Mouse (Mus musculus) heart, postnatal 36 days (tissue): ENCODE measurements around the gene 1700017B05Rik. TPM values are rescaled to one million over a fixed set of nuclear protein-coding genes. Genes with fewer than 3 reads are reported as not detected.
"Not testable (repeated sequence)": the region's sequence is repeated elsewhere in the genome, so short reads cannot be mapped to it uniquely, and the experiment has no call there.

Experiments used
- DNase-seq, 2 experiments: peaks; one replicate each; pipeline ENCODE4 v3.0.0; 2021 to 2022
- intact Hi-C: fragments of 180-260 bp; cut with DNase I; formaldehyde crosslinking; loops from one replicate; pipeline ENCODE4 v1.15.1; 2025
- total RNA-seq, 2 experiments: library from RNA; stranded (reverse); gene quantifications; 2 replicates each; pipeline ENCODE4 v1.2.3; 2021

Gene 1700017B05Rik
- total RNA-seq = 10 to 100 TPM in 1 of 2 experiments, 1 to 10 TPM in 1; 9.7 to 13.9 TPM

- intact Hi-C loops = loop anchor here (2.0 kb wide), 1 partner anchor 89 kb away; no protein-coding TSS in a partner anchor
- peak; percentile 77 to 86 for DNase-seq
Observed at GRCm38 (mm10) chr9:57261913-57262794, at the start of gene 1700017B05Rik. Gene 1700017B05Rik (minus strand): TSS chr9:57262612.

- DNase-seq = no peak
- intact Hi-C loops = no loop called here
Observed at GRCm38 (mm10) chr9:57310895-57311294, 48.5 kb upstream of the 1700017B05Rik start.

- intact Hi-C loops = no loop called here
- DNase-seq = no peak
Observed at GRCm38 (mm10) chr9:57309353-57309752, 46.9 kb upstream of the 1700017B05Rik start.

- intact Hi-C loops = no loop called here
- no peak for DNase-seq
Observed at GRCm38 (mm10) chr9:57307456-57307855, 45.0 kb upstream of the 1700017B05Rik start.

- intact Hi-C loops, DNase-seq: not testable (repeated sequence)
Observed at GRCm38 (mm10) chr9:57304716-57305115, 42.3 kb upstream of the 1700017B05Rik start.

GRCm38 (mm10) chr9:57304251-57304650, 41.8 kb upstream of the 1700017B05Rik start:
- DNase-seq = no peak
- intact Hi-C loops = no loop called here

- no peak for DNase-seq
- intact Hi-C loops = no loop called here
Observed at GRCm38 (mm10) chr9:57303356-57303755, 40.9 kb upstream of the 1700017B05Rik start.

- intact Hi-C loops = no loop called here
Observed at GRCm38 (mm10) chr9:57300825-57301224, 38.4 kb upstream of the 1700017B05Rik start.

GRCm38 (mm10) chr9:57299790-57300477, 37.5 kb upstream of the 1700017B05Rik start:
- intact Hi-C loops = no loop called here

More at GRCm38 (mm10) chr9:57300825-57301224, 38.4 kb upstream of the 1700017B05Rik start:
- DNase-seq = no peak

GRCm38 (mm10) chr9:57297938-57298337, 35.5 kb upstream of the 1700017B05Rik start:
- no peak for DNase-seq
- intact Hi-C loops = no loop called here

More at GRCm38 (mm10) chr9:57299790-57300477, 37.5 kb upstream of the 1700017B05Rik start:
- DNase-seq = no peak

GRCm38 (mm10) chr9:57296277-57296676, 33.9 kb upstream of the 1700017B05Rik start:
- intact Hi-C loops = no loop called here
- no peak for DNase-seq

GRCm38 (mm10) chr9:57295666-57296065, 33.3 kb upstream of the 1700017B05Rik start:
- intact Hi-C loops = no loop called here
- no peak for DNase-seq

- no peak for DNase-seq
- intact Hi-C loops = no loop called here
Observed at GRCm38 (mm10) chr9:57294905-57295304, 32.5 kb upstream of the 1700017B05Rik start.

- intact Hi-C loops = no loop called here
- DNase-seq = no peak
Observed at GRCm38 (mm10) chr9:57287183-57287582, 24.8 kb upstream of the 1700017B05Rik start.

- intact Hi-C loops = no loop called here
- DNase-seq = no peak
Observed at GRCm38 (mm10) chr9:57283311-57283710, 20.9 kb upstream of the 1700017B05Rik start.

GRCm38 (mm10) chr9:57282686-57283085, 20.3 kb upstream of the 1700017B05Rik start:
- intact Hi-C loops = no loop called here
- DNase-seq = no peak

- DNase-seq = no peak
- intact Hi-C loops = no loop called here
Observed at GRCm38 (mm10) chr9:57281549-57281948, 19.1 kb upstream of the 1700017B05Rik start.

GRCm38 (mm10) chr9:57279441-57279840, 17.0 kb upstream of the 1700017B05Rik start:
- intact Hi-C loops = no loop called here
- no peak for DNase-seq

GRCm38 (mm10) chr9:57278268-57278667, 15.9 kb upstream of the 1700017B05Rik start:
- no peak for DNase-seq
- intact Hi-C loops = no loop called here

GRCm38 (mm10) chr9:57276311-57276710, 13.9 kb upstream of the 1700017B05Rik start:
- intact Hi-C loops = no loop called here
- DNase-seq = peak; percentile 44 to 56

GRCm38 (mm10) chr9:57273805-57274494, 11.5 kb upstream of the 1700017B05Rik start:
- intact Hi-C loops = no loop called here
- no peak for DNase-seq
